Comparison of ENCODE assay signal across 32 mouse cellular contexts in the genomic region with DNA sequence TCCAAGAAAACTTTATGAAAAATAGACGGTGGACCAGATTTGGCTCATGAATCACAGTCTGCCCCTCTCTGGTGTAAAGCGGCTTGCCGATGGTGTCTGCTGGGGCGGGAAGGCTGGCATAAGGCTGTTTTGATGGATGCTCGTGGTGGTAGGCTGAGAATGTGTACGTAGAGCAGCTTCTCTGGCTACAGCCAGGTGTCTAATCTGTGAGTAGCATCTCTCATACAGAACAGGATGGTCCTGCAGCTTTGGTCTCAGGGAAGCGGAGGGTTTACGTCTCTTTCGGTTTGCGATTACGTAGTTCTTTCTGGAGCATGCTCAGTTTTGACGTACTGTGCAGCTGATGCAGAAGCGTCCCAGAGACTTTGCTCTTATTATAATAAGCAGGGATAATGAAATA.
DNase-seq lines count a peak whose midpoint lies in the region; ATAC-seq and TF ChIP-seq lines count a peak whose summit lies in the region.
"Had no signal": no experiment of that assay in that cellular context is flagged by ENCODE, and none has a peak within 500 bp of the region (broad histone marks: within the 10 kb centered on the region; RNA-seq: fewer than 3 reads in every experiment).

No protein-coding gene starts in this region.

- DNase-seq in left cerebral cortex, adult 2 months (ENCODE audit: extremely low spot score in 1 of 2, low spot score in 2 of 2), result peak in 1 of 2 experiments; percentile 19
- no peak for DNase-seq in left cerebral cortex, postnatal 10 days (ENCODE audit: extremely low spot score in 1 of 2, low spot score in 2 of 2)
- peak; percentile 41 for DNase-seq in brain, adult 2 months (ENCODE audit: low read depth, low spot score)
- DNase-seq in layer of hippocampus, adult 9-11 months, result peak; percentile 23
- DNase-seq in cerebellum, adult 2 months, result no peak
- DNase-seq in kidney, postnatal 36 days, result no peak
- DNase-seq: adrenal gland, adult 2 months; adrenal gland, postnatal 36 days; B cell, adult 2 months; cerebellum, adult 8-10 months; cerebellum, postnatal 25 days; embryo, embryonic 11 days; gastrocnemius, postnatal 14 days; heart, adult 11 months; heart, postnatal 4 days; kidney, adult 9 months; kidney, postnatal 10 days; liver; lung, adult 2 months; lung, postnatal 10 days; midbrain, embryonic 14.5 days; retina, postnatal 1 day; spleen, adult 18-20 months; thymus, postnatal 14 days had no signal

- no peak for ATAC-seq in megakaryocyte, adult 5-6 weeks (ENCODE audit: poor library complexity, severe bottlenecking)
- ATAC-seq: forebrain, embryonic 14.5 days; intestine, postnatal 0 days had no signal

- H3K27ac ChIP-seq in left cerebral cortex, adult 2 months, result no peak overlapping the region
- no peak overlapping the region for H3K27ac ChIP-seq in cortical plate, adult 2 months (ENCODE audit: insufficient read depth, low read length)
- H3K27ac ChIP-seq in cerebellum, adult 2 months (ENCODE audit: insufficient read depth, low read length), result no peak overlapping the region
- H3K27ac ChIP-seq: embryonic facial prominence, embryonic 12.5 days; hindbrain, embryonic 13.5 days; liver, embryonic 14.5 days; macrophage had no signal

- 70% methylated on average over 13 of the region's 13 CpGs for WGBS in cerebellum, adult 2 months

- no peak for TF ChIP-seq POLR2A in cortical plate, adult 2 months (IDR thresholded peaks at IDR 0.05; ENCODE audit: extremely low read depth, insufficient read depth, low read length)
- TF ChIP-seq POLR2A in cerebellum, adult 2 months (IDR thresholded peaks at IDR 0.05; ENCODE audit: borderline replicate concordance, insufficient read depth, low read length), result no peak

- intact Hi-C loops in left cerebral cortex, adult 2 months (cut with DNase I), result no loop called here
- intact Hi-C loops in left cerebral cortex, postnatal 10 days (cut with DNase I), result no loop called here

- no peak for TF ChIP-seq CTCF in left cerebral cortex, adult 2 months (IDR thresholded peaks at IDR 0.05)
- no peak for TF ChIP-seq CTCF in cortical plate, adult 2 months (IDR thresholded peaks at IDR 0.05; ENCODE audit: extremely low read depth, insufficient read depth, low read length)
- no peak for TF ChIP-seq CTCF in cerebellum, adult 2 months (IDR thresholded peaks at IDR 0.05; ENCODE audit: borderline replicate concordance, insufficient read depth, low read depth, low read length)

- H3K27me3 ChIP-seq in cerebellum, adult 2 months (ENCODE audit: control insufficient read depth, insufficient read depth, low read length), result no peaks in the 10 kb centered on the region
- H3K27me3 ChIP-seq: embryonic facial prominence, embryonic 12.5 days; hindbrain, embryonic 13.5 days had no signal

- no peaks in the 10 kb centered on the region for H3K4me1 ChIP-seq in cortical plate, adult 2 months (ENCODE audit: control insufficient read depth, insufficient read depth, low read length)
- no peaks in the 10 kb centered on the region for H3K4me1 ChIP-seq in cerebellum, adult 2 months (ENCODE audit: control insufficient read depth, insufficient read depth, low read length)
- H3K4me1 ChIP-seq: embryonic facial prominence, embryonic 12.5 days had no signal

- H3K4me3 ChIP-seq in left cerebral cortex, adult 2 months, result peak overlapping the region; percentile 28
- peak overlapping the region; percentile 17; the same call in 1 of the 2 replicates for H3K4me3 ChIP-seq in cortical plate, adult 2 months (ENCODE audit: insufficient read depth, low read length)
- no peak overlapping the region for H3K4me3 ChIP-seq in cerebellum, adult 2 months (replicated peaks; ENCODE audit: insufficient read depth, low read depth, low read length)
- H3K4me3 ChIP-seq: embryonic facial prominence, embryonic 12.5 days; hindbrain, embryonic 13.5 days had no signal

Comparison
In these comparisons a context has a peak if more than half of its experiments do, and no peak if none do; other contexts are left out.
1. DNase-seq: peak in brain, adult 2 months (single experiment) and layer of hippocampus, adult 9-11 months (single experiment); none in left cerebral cortex, postnatal 10 days (0 of 2), cerebellum, adult 2 months (0 of 2) and kidney, postnatal 36 days (0 of 2).